Mouse (Mus musculus): Measurements from ENCODE around the gene Ccdc182.

GRCm38 (mm10) chr11:88299345-88299744 is 5.5 kb downstream of the Ccdc182 start:
- no peak for TF ChIP-seq CTCF (IDR thresholded peaks at IDR 0.05; ENCODE audit: low read depth, low read length)
- TF ChIP-seq POLR2A (IDR thresholded peaks at IDR 0.05; ENCODE audit: extremely low read depth, insufficient read depth, low read length) = no peak

Measured in liver, adult 2 months (tissue).